Mouse (Mus musculus) myocyte (in vitro differentiated cells): ENCODE results near the gene Urb2. TPM values are rescaled to one million over a fixed set of nuclear protein-coding genes. Genes with fewer than 3 reads are reported as not detected.
"Not testable (repeated sequence)": the region's sequence is repeated elsewhere in the genome, so short reads cannot be mapped to it uniquely, and the experiment has no call there.

Source experiments
- H3K27me3 ChIP-seq: one replicate; pipeline ENCODE4 v1.6.1; 2011; ENCODE audit not compliant: control insufficient read depth, insufficient read depth, insufficient read length
- H3K36me3 ChIP-seq: one replicate; pipeline ENCODE4 v1.6.1; 2011; ENCODE audit not compliant: control insufficient read depth, insufficient read depth
- H3K4me2 ChIP-seq: one replicate; pipeline ENCODE4 v1.6.1; 2011; ENCODE audit warnings: low read depth, control low read depth
- H3K4me3 ChIP-seq: one replicate; pipeline ENCODE4 v1.5.1; 2011; ENCODE audit warnings: mild to moderate bottlenecking, control low read depth, moderate library complexity
- H3K79me2 ChIP-seq: one replicate; pipeline ENCODE4 v1.6.1; 2011; ENCODE audit not compliant: control insufficient read depth, insufficient read depth
- H3ac ChIP-seq: one replicate; pipeline ENCODE4 v1.6.1; 2011; ENCODE audit not compliant: control insufficient read depth, insufficient read length
- CEBPB ChIP-seq: IDR thresholded peaks from 2 replicates; pipeline ENCODE4 v1.6.1; 2011; ENCODE audit warnings: mild to moderate bottlenecking, moderate library complexity; ENCODE audit not compliant: poor library complexity, insufficient read depth, severe bottlenecking
- E2F4 ChIP-seq: IDR thresholded peaks from one replicate; pipeline ENCODE4 v1.6.1; 2011; ENCODE audit warnings: mild to moderate bottlenecking, control low read depth, moderate library complexity; ENCODE audit not compliant: insufficient read depth
- MAX ChIP-seq: IDR thresholded peaks from one replicate; pipeline ENCODE4 v1.6.1; 2011; ENCODE audit warnings: low read depth, mild to moderate bottlenecking, control low read depth
- MYOD1 ChIP-seq, 3 experiments: IDR thresholded peaks; one replicate each; pipeline ENCODE4 v1.6.1; 2011; ENCODE audit warnings: control low read depth in 2 of 3, low read depth in 2 of 3, mild to moderate bottlenecking in 2 of 3, moderate library complexity in 1 of 3; ENCODE audit not compliant: insufficient read length in 2 of 3, control insufficient read depth in 1 of 3
- MYOG ChIP-seq, 3 experiments: IDR thresholded peaks; one replicate each; pipeline ENCODE4 v1.6.1; 2011; ENCODE audit warnings: control low read depth in 2 of 3, low read depth in 2 of 3, mild to moderate bottlenecking in 2 of 3; ENCODE audit not compliant: insufficient read length in 2 of 3, control insufficient read depth in 1 of 3, insufficient read depth in 1 of 3
- POLR2A ChIP-seq: IDR thresholded peaks from one replicate; pipeline ENCODE4 v1.6.1; 2011; ENCODE audit warnings: low read depth, mild to moderate bottlenecking, control low read depth, moderate library complexity; ENCODE audit not compliant: insufficient read length
- POLR2AphosphoS2 ChIP-seq: IDR thresholded peaks from one replicate; pipeline ENCODE4 v1.6.1; 2011; ENCODE audit warnings: low read depth, control low read depth; ENCODE audit not compliant: insufficient read length
- REST ChIP-seq: IDR thresholded peaks from one replicate; pipeline ENCODE4 v1.6.1; 2011; ENCODE audit warnings: mild to moderate bottlenecking, control low read depth, moderate library complexity; ENCODE audit not compliant: insufficient read depth, insufficient read length
- SRF ChIP-seq: IDR thresholded peaks from one replicate; pipeline ENCODE4 v1.6.1; 2011; ENCODE audit warnings: low read depth; ENCODE audit not compliant: control insufficient read depth, insufficient read length
- TCF12 ChIP-seq: IDR thresholded peaks from one replicate; pipeline ENCODE4 v1.6.1; 2011; ENCODE audit warnings: mild to moderate bottlenecking, control low read depth; ENCODE audit not compliant: poor library complexity, insufficient read depth, severe bottlenecking
- TCF3 ChIP-seq: IDR thresholded peaks from one replicate; pipeline ENCODE4 v1.6.1; 2011; ENCODE audit warnings: low read depth, control low read depth; ENCODE audit not compliant: insufficient read length
- USF1 ChIP-seq: IDR thresholded peaks from one replicate; pipeline ENCODE4 v1.6.1; 2011; ENCODE audit warnings: low read depth, mild to moderate bottlenecking, control low read depth, moderate library complexity
- polyA plus RNA-seq: library from polyadenylated mRNA; unstranded; fragments of >200 nt; fragmentation: generic; extraction: Trizol; gene quantifications from one replicate; pipeline ENCODE4 v1.2.1, GENCODE M21; 2012; ENCODE audit warnings: missing spikeins

The Urb2 gene
- polyA plus RNA-seq, 1 experiment: 5.6 TPM

DNA sequence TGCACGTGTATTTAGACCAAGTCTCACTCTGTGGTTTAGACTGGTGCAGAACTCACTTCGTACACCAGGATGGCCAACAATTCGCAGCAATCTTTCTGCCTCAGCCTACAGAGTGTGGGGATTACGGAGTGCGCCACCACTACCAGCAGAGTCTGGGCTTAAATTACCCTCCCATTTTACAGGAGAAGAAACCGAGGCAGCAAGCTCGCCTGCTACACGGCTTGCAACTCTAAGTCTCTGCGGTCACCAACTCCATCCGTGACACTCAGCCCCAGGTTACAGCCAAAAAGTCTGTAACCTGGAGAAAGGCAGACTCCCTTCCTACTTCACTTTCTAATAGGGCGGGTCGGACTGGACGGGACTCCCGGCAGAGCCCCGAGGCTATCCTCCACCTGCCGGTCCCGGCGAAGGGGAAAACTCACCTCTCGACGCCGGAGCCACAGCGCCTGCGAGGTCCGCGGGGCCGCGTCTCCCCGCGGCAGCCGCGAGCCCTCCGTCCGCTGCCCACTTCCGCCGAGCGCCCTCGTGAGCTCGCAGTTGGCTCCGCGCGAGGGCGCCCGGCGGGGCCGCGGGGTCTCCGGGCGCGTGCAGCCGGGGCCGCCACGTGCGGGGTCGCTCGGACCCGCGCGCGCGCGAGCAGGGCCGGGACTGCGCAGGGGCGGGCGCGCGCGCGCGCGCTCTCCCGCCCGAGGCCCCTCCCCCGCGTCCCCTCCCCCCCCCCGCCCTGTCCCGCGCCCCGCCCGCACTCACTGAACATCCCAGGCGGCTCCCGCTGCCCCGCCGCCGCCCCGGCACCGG, 670 bp upstream of the Urb2 start:
- Histone ChIP-seq H3K4me3 (peak overlapping the region; percentile 76), H3K36me3 (peaks cover 13% of the 10 kb centered on the region), H3ac (peak overlapping the region; percentile 88), H3K4me2 (peak overlapping the region; percentile 76), H3K79me2 (peaks cover 63% of the 10 kb centered on the region), H3K27me3 (no peaks in the 10 kb centered on the region)
- no peak for TF ChIP-seq USF1
- TF ChIP-seq MAX: no peak
- TF ChIP-seq POLR2AphosphoS2: no peak
- no peak for TF ChIP-seq TCF3
- no peak for TF ChIP-seq REST
- no peak for TF ChIP-seq E2F4
- peak in 1 of 3 experiments; percentile 16 for TF ChIP-seq MYOG (IDR thresholded peaks at IDR 0.05; ENCODE audit: control insufficient read depth in 1 of 3, insufficient read depth in 1 of 3, insufficient read length in 2 of 3, low read depth in 2 of 3)
- peak in 1 of 3 experiments; percentile 31 for TF ChIP-seq MYOD1 (IDR thresholded peaks at IDR 0.05; ENCODE audit: control insufficient read depth in 1 of 3, insufficient read length in 2 of 3, low read depth in 2 of 3)
- peak; percentile 33 for TF ChIP-seq POLR2A
- TF ChIP-seq TCF12: no peak
- no peak for TF ChIP-seq CEBPB

DNA sequence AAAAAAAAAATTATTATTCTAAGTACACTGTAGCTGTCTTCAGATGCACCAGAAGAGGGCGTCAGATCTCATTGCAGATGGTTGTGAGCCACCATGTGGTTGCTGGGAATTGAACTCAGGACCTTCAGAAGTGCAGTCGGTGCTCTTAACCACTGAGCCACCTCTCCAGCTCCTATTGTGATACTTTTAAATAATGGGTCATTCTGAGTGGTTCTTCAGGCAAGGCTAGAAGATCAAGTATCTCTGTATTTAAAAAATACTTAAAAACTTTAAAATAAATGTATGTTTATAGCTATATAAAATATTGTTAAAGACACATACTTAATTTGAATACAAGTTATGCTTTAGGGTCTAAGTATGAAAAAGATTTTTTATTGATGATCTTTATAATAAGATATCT, 5.0 kb downstream of the Urb2 start:
- H3K27me3 ChIP-seq, H3K4me3 ChIP-seq, H3K4me2 ChIP-seq, H3ac ChIP-seq: not testable (repeated sequence)
- Histone ChIP-seq H3K36me3 (peaks cover 31% of the 10 kb centered on the region), H3K79me2 (peaks cover 13% of the 10 kb centered on the region)

DNA sequence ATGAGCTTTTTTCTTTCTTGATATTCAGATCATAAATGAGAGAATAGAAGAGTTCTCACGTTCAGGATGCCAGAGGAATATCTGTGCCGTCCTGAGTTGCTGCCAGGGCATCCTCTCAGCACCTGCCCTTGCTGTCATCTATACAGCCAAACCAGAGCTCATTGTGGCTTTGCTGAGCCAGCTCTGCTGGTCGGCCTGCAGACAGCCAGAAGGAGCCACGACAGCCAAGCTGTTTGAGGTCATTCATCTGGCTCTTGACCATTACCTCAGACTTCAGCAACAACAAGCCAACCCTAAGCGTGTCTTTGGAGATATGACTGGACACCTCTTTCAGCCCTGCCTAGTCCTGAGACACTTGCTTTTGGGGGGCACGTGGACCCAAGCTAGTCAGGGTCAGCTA, 6.5 kb downstream of the Urb2 start:
- peaks cover 31% of the 10 kb centered on the region for H3K36me3 ChIP-seq
- TF ChIP-seq CEBPB: no peak
- no peak for TF ChIP-seq USF1
- TF ChIP-seq MYOG (IDR thresholded peaks at IDR 0.05; ENCODE audit: control insufficient read depth in 1 of 3, insufficient read depth in 1 of 3, insufficient read length in 2 of 3, low read depth in 2 of 3): no peak
- TF ChIP-seq TCF12: no peak
- no peak for TF ChIP-seq E2F4
- no peak for TF ChIP-seq TCF3
- no peak for TF ChIP-seq REST
- TF ChIP-seq POLR2AphosphoS2: no peak
- no peak for TF ChIP-seq MAX
- TF ChIP-seq POLR2A: no peak
- TF ChIP-seq SRF: no peak
- TF ChIP-seq MYOD1 (IDR thresholded peaks at IDR 0.05; ENCODE audit: control insufficient read depth in 1 of 3, insufficient read length in 2 of 3, low read depth in 2 of 3): no peak
- no peak overlapping the region for H3ac ChIP-seq
- H3K27me3 ChIP-seq: no peaks in the 10 kb centered on the region
- peaks cover under 1% of the 10 kb centered on the region for H3K79me2 ChIP-seq
- H3K4me3 ChIP-seq: no peak overlapping the region
- H3K4me2 ChIP-seq: no peak overlapping the region

DNA sequence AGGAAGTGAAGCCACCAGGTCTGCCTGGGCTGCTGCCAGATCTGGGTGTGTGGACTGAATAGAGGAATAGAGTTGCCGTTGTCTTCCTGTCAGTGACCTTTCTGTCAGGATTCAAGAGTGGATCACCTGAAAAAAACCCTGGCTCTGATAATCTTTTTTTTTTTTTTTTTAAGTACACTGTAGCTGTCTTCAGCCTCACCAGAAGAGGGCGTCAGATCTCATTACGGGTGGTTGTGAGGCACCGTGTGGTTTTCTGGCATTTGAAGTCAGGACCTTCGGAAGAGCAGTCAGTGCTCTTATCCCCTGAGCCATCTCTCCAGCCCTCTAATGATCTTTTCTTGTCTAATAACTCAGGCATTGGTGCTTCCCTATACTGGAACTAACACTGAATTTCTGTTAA, 12.1 kb downstream of the Urb2 start:
- no peaks in the 10 kb centered on the region for H3K79me2 ChIP-seq
- no peak overlapping the region for H3K4me2 ChIP-seq
- TF ChIP-seq TCF3 (no peak), MAX (no peak), SRF (no peak), POLR2AphosphoS2 (no peak), POLR2A (no peak), REST (no peak), USF1 (no peak), MYOG (IDR thresholded peaks at IDR 0.05; ENCODE audit: control insufficient read depth in 1 of 3, insufficient read depth in 1 of 3, insufficient read length in 2 of 3, low read depth in 2 of 3) (no peak), CEBPB (no peak), E2F4 (no peak), MYOD1 (IDR thresholded peaks at IDR 0.05; ENCODE audit: control insufficient read depth in 1 of 3, insufficient read length in 2 of 3, low read depth in 2 of 3) (no peak)
- H3ac ChIP-seq: no peak overlapping the region
- peaks cover 19% of the 10 kb centered on the region for H3K36me3 ChIP-seq
- H3K27me3 ChIP-seq: no peaks in the 10 kb centered on the region
- H3K4me3 ChIP-seq: no peak overlapping the region

DNA sequence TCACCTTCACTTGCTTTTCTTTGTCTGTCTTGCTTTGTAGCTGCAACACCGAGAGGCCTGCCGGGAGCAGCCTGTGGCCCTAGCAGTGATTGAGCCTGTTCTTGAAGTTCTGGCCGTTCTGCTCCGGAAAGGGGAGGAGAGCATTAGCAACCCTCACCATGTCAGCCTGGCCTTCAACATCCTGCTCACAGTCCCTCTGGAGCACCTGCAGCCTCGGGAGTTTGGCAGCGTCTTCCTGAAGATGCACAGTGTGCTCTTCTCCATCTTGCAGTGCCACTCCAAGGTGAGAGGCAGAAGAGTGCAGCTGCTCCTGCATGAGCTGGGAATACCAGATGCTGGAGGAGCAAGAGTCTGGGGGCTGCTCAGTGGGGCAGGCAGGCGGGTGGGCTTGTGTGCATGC, 16.8 kb downstream of the Urb2 start:
- no peak overlapping the region for H3ac ChIP-seq
- TF ChIP-seq TCF3: no peak
- no peak for TF ChIP-seq MAX
- TF ChIP-seq POLR2AphosphoS2: no peak
- no peak for TF ChIP-seq REST
- no peak for TF ChIP-seq MYOG (IDR thresholded peaks at IDR 0.05; ENCODE audit: control insufficient read depth in 1 of 3, insufficient read depth in 1 of 3, insufficient read length in 2 of 3, low read depth in 2 of 3)
- no peak for TF ChIP-seq USF1
- TF ChIP-seq MYOD1 (IDR thresholded peaks at IDR 0.05; ENCODE audit: control insufficient read depth in 1 of 3, insufficient read length in 2 of 3, low read depth in 2 of 3): no peak
- TF ChIP-seq CEBPB: no peak
- TF ChIP-seq POLR2A: no peak
- no peak for TF ChIP-seq TCF12
- TF ChIP-seq SRF: no peak
- TF ChIP-seq E2F4: no peak
- no peaks in the 10 kb centered on the region for H3K27me3 ChIP-seq
- peaks cover 25% of the 10 kb centered on the region for H3K36me3 ChIP-seq
- H3K4me3 ChIP-seq: no peak overlapping the region
- no peaks in the 10 kb centered on the region for H3K79me2 ChIP-seq
- no peak overlapping the region for H3K4me2 ChIP-seq
